Mouse (Mus musculus) thymus, postnatal 25 days (tissue): ENCODE data around the gene Prcp.
"Not testable (repeated sequence)": the region's sequence is repeated elsewhere in the genome, so short reads cannot be mapped to it uniquely, and the experiment has no call there.

Experiments used
- DNase-seq: peaks from one replicate; pipeline ENCODE4 v3.0.0; 2022

Gene Prcp

DNA sequence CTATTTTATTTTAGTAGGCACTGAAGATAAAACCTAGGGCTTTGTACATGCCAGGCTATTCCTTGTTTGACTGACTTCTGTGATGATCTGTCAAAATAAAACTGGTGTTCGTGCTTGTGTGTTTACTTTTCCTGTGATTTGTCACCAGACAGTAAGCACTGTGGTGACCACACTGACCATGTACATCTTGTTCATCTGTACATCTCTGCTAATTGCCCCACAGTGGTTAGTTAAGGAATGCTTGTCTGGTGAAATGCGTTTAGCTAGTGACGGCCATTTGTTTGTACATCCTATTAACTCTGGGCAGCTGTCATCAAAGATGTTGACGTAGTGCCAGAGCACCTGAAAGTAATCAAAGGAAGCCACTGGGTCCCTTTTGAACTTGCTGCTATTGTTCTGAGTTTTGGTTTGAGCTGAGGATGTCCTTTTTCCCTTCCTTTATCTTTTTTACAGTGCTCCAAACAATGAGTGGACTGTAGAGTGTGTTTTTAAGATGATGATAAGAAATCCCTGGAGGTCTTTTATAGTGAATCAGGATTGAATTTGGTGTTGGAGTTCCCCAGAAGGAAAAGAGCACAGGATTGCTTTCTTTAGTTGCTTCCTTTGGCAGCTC, 16.5 kb downstream of the Prcp start:
- no peak for DNase-seq

DNA sequence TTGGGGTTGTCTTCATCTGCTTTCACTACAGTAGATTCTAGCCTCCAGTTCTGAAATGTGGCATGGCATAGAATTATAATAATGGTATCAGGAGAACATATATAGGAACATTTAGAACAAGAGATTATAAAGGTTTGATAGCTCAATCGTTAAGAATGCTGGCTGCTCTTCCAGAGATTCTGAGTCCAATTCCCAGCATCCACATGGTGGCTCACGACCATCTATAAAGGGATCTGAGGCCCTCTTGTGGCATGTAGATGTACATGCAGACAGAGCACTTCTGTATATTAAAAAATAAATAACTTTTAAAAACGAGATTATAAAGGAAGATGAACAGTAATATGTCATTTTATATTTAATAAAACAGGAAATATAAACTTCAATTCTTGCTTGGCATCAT, 19.2 kb downstream of the Prcp start:
- DNase-seq = no peak

DNA sequence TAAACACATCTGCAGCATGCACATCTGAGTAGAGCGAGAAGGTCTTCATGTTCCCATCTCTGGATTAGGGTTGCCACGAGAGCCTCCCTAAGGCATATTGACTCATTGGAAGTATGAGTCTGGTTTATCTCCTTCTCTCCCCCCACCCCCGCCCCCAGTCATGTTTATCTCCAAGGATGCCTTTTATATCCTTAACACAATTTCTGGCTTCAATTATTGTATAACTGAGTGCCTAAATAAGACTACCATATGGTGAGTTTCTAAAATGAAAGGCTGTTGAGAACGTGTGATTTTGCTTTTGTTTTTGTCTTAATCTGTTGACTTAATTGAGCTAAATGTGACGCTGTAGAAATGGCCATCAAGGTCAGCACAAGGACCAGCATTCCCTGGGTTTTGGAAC, 21.8 kb downstream of the Prcp start:
- DNase-seq = no peak

DNA sequence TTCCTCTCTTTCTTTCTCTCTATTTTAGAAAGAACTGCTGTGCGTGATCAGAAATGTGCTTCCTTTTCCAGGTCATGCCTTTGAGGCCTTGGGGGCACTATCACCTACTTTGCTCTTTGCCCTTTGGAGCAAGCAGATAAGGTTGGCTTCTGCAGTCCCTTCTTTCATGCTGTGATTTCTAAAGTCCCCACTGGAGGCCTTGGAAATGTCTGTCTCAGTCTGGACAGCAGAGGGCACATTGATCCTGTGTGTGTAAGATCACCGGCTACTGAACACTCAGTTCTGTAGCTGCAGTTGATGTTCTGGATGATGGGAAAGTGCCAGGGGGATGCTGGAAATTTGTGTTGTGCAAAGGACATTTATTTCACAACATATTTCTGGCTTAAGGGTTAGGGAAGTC, 22.8 kb downstream of the Prcp start:
- no peak for DNase-seq

DNA sequence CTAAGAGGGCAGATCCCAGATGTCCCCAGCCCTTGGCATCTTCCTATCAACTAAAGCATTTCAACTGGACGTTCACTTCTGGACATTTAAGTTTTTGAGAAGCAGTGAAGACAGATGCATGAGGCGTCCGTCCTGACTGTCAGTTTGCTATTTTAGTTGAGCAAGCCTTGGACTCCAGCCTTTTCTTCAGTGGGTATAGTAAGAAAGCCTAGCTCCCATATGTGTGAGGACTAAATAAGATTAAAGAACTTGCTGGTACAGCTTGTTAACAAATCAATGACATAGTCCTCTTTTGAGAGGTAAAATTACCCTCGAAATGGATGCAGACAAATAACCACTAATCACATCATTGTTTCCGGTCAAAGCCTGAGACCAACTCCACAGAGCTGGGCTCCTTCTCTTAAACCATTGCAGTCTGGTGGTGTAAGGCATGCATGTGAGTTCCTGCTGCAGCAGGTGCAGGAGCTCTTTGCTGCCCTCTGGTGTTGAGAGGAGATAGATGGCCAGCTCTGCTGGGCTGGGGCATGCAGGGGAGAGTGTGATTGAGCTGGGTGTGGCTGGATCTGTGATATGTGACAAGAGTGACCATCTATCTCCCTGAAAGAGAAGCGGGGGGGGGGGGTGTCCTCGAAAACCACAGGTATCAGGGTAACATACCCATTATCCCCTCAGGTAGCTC, 29.2 kb downstream of the Prcp start:
- peak; percentile 66 for DNase-seq

DNA sequence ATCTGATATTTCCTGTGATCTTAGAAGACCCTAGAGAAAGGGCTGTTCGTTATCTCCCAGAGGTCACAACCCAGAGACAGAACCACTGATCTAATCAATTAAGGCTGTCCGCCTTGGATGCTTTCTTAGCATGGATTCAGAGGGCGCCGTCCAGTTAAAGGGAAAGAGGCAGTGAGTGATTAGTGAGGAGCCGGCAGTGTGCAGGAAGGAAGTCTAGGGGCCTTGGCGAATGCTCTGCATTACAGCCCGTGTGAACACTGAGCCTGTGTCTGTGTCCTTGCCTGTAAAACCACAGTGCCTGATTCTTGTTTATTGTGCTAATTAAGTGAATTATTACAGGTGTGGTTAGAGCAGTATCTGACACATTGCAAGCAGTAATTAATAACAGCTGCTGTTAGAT, 30.0 kb downstream of the Prcp start:
- not testable (repeated sequence) for DNase-seq

DNA sequence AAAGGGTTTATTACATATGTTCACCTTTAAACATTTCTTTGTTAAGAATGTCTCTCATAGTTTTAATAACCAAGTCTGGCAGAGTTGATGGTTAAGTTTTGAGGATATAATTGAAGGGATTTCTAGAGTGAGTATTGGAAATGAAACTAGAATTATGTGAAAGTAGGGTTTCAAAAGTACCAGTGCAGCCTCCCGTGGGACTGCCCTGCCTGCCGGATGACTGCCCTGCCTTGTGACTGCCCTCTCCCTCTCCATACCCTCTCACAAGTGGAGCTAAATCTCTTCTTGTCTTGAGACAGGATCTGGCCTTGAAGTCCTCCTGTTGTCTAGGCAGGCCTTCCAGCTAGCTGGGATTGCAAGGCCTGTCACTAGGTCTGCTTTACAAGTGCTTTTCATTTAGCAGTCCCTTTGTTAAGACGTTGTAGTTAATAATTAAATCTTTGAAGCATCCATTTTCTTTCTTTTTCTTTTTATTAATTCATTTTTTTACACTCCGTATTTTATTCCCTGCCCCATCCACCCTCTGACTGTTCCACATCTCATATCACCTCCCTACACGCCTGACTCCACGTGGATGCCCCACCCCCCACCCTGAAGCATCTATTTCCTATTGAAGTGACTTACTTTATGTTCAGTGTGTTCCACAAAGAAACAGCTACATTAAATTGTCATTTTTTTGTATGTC, 46.0 kb downstream of the Prcp start:
- DNase-seq = no peak

DNA sequence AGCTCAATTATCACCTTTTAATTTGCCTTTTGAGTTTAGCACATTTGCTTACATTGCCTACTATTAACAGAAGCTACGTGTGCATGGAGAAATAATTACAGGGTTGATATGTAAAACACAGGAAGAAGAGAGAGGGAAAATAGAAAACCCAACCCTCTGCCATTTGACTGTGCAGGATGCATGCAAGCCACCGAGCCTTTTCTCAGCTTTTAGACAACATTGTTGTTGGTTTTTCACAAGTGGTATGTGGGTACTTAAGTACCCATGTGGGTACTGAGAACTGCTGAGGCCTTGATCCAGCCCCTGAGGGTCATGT, 46.5 kb downstream of the Prcp start:
- DNase-seq = no peak

DNA sequence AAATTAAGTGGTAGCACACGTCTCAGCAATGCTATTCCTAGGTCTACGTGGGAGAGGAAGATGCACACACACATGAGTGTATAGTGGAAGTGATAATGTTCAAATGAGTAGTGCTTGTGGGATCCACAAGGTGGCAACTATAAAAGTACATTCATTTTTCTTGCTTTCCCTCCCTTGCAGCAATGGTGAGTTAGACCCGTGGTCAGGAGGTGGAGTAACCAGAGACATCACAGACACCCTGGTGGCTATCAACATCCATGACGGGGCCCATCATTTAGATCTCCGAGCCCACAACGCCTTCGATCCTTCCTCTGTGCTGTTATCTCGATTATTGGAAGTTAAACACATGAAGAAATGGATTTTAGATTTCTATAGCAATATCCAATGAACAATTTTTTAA, 58.5 kb downstream of the Prcp start:
- DNase-seq = no peak

DNA sequence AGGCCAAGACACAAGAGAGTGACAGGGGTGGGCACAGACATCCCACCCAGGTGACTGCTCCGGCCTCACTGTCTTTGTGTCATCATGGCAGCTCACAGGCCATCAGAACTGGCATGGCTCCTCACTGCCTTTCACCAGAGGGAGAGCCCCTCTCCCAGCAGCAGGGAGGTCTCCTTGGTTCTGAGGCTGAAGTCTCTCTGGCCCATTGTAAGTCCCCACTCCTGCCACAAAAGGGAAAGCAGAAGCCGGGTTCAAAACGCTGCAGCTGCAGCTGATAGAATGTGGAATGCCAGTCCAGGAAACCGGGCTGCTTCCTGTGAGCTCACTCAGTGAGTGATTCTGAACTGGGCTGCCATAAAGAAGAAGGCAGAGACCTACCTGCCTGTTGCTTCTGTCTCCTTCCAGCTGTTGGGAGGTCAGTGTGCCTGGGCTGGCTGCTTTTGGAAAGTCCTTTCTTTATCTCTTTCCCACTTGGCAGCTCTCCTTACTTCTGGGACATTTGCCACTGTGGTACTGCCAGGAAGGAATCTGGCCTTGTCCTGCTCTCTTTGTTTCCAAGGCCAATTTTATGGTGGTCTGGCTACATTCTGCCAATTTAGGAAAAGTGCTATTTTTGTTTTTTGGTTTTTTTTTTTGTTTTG, 59.2 kb downstream of the Prcp start:
- DNase-seq = not testable (repeated sequence)

DNA sequence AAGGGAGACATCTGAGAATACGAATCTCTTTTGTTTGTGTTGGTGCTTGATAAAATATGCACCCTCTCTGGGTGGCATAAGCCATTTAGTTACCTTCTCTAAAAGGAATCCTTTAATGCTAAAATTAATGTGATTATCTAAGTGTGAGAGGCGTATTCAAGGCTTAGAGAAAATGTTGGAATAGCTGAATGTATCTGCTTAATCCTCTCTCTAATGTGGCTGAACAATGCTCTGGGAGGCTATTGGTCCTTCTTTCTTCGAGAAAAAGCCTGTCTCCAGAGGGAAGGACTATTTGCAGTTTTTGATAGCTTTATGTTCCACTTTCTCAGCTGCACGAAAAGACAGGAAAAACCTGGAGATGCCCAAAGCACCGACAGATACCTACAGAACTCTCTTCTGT, 62.5 kb downstream of the Prcp start:
- DNase-seq = no peak

DNA sequence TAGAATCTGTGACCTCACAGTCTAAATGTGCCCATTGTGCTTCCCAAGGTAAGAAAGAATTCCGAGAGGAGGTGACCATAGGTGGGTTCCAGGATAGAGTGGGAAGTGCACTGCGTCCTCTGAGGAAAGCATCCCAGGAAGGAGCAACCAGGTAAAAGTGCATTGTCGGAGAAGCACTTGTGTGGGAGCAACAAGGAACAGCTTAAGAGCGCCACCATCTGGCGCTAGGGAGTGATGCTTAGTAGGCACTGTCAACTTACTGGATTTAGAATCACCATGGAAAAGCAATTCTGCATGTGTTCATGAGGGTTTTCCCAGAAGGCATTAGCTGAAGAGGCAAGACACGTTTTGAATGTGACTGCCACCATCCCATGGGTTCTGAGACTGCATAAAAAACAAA, 63.7 kb downstream of the Prcp start:
- no peak for DNase-seq

DNA sequence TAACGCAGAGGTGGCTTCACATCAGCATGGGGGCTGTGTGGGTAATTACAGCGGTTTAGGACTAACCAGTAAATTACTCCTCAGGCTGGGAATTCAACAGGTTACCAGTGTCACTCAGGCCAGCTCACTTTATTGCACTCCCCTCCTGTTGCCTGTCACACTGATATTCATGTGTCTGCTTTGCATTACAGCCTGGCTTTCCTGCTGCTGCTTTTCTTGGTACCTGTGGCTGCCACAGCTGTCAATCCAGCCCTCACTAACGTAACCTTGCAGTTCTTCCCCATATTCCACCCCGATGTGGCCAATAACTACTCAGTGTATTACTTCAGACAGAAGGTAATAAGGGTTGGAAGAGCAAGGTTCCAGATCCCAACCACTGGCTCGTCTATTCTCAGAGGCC, 65.5 kb downstream of the Prcp start:
- no peak for DNase-seq

DNA sequence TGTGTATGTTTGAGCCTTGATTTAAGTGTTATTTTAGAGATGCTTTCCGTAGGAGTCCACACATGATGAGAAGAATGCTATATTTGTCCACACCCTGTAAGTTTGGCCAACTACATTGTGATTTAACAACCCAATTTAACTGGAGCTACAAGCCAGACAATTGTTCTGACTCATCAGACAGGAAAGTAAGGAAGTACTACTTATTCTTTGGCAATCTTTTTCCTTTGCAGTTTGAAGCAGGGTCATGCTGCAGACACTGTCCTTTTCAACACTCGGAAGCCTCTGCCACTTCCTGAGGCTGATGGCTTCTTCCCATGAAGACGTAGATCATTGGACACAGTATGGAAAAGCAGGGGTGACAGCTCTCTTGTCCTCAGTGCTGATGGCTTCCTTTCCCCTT, 76.5 kb downstream of the Prcp start:
- DNase-seq = no peak

DNA sequence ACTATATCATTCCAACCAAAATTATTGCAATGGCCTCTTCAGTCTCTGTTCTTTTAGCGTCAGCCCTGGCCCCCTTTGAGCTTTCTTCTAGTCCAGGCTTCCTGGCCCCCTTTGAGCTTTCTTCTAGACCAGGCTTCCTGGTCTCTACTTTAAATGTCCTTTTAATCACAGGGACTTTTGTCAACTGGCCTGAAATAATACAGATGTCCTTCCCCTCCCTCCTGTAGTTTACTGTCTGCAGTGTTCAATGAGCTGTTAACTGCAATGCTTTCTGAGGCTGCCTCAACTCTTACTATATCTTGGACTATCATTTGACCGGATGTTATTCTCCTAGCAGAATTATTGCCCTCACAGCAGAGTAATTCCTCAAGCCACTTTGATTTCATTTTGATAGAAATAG, 77.9 kb downstream of the Prcp start:
- no peak for DNase-seq

DNA sequence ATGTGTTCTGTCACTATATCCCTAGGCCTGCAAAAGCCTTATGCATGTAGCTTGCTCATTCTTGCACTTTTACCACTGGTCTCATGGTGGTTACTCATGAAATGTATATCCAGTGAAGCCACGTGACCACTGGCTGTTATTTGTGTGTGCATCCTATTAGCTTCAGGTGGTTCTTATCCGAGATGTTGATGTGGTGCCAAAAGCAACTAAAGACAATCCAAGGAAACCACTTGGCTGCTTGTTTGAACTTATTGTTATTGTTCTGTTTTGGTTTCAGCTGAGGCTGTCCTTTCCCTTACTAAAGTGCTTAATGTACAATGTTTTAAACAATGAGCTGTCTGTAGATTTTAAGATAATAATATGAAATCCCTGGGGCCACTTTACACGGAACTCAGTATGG, 85.5 kb downstream of the Prcp start:
- no peak for DNase-seq

DNA sequence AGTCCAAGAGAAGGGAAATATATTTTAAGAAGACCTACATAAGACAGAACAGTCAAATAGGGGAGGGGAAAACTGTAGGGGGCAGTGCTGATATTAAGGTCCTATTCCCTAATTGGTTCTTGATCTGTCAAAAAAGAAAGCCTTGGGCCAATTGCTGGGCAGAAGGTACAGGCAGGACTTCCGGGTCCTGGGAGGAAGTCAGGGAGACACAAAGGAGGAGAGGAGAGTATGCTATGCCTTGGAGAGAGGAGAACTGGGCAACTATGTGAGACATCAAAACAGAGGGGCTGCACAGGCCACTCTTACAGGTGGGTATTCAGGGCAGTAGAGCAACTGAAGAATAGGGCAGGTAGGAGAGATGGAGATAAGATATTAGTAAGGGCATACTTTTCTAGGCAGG, 87.6 kb downstream of the Prcp start:
- DNase-seq = no peak

DNA sequence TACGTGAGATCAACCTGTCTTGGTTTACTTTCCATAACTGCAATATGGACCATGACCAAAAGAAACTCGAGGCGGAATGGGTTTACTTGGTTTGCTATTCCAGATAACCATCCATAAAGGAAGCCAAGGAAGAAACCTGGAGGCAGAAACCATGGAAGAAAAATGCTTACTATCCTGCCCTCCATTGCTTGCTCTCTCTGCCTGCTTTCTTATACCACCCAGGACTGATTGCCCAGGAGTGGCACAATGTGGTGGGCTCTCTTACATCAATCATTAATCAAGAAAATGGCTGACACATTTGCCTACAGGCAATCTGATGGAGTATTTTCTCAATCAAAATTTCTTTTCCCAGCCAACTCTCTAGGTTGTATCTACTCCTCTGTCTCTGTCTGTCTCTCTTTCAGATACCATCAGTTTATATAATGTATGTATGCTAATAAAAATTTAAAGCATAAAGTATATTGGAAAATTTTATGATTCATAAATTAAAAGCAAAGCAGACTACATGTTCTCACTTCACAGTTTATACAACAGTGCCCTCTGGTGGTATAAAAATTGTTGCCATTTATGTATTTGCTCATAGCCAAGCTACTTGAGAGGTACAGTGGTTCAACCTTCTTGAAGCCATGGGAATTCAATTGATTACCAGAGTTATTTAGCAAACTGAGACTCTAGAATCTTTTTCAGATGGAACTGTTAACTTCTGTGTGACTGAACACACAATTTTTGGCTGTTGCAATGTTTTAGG, 90.7 kb downstream of the Prcp start:
- no peak for DNase-seq

DNA sequence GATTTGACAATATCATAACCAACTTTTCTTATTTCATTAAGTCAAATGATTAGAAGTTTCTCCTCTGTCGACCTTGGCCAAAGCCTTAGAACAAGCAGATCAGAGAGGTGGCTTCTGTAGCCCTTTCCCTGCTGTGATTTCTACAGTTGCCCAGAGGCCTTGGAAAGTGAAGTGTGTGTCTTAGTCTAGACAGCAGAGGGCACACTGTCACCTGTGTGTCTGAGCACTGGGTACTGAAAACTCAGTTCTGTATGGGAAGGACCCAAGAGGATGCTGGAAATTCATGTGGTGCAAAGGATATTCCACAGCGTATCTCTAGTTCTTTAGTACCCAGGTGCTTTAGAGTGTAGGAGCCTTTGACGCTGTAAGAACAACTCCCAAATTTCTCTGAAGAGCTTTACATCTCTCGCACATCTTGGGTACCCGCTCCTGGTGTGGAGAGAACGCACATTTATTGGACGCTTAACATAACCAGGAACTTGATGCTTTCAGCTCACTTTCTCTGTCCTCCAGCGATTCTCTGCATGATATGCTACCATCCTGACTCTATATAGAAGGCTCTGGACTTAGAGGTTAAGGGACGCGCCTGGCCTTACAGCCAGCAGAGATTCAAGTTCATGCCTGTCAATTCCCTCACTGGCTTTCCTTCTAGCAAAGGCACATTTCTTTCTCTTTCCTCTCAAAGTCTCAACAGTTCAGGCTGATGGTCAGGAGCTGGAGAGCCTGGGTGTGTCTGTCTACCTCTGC, 93.3 kb downstream of the Prcp start:
- no peak for DNase-seq

DNA sequence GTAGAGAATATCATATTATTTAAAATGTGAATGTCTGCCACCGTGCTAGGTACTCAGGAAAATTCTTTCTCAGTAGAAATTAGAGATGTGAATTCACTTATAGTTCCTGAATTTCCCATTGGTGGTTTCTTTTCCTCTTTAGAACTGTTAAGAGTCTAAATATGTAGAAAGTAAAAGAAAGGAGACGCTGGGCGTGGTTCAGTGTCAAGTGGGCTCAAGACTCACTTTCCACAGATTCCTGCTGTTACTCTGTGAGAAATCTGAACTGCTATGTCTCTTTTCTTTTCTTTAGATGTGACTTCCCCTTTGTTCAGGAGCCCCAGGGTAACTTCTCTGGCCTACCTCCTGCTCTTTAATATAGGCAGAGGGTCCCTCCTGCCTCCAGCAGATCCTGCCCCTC, 103.2 kb downstream of the Prcp start:
- DNase-seq = no peak

DNA sequence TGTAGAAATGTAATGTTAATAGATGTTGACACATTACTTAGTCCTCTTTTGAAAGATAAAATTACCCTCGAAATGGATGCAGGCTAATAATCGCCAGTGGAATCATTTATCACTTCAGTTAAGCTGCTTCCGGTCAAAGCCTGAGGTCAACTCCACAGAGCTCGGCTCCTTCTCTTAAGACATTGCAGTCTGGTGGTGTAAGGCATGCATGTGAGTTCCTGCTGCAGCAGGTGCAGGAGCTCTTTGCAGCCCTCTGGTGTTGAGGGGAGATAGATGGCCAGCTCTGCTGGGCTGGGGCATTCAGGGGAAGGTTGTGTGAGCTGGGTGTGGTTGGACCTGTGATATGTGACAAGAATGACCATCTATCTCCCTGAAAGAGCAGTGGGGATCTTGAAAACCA, 104.0 kb downstream of the Prcp start:
- no peak for DNase-seq

DNA sequence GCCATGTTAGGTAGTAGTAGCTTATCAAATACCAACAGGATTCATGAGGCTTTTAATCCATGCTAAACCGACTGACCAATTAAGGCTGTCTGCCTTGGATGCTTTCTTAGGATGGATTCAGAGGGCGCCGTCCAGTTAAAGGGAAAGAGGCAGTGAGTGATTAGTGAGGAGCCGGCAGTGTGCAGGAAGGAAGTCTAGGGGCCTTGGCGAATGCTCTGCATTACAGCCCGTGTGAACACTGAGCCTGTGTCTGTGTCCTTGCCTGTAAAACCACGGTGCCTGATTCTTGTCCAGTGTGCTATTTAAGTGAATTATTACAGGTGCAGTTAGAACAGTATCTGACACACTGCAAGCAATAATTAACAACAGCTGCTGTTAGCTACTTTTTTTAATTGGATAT, 104.5 kb downstream of the Prcp start:
- DNase-seq = not testable (repeated sequence)

DNA sequence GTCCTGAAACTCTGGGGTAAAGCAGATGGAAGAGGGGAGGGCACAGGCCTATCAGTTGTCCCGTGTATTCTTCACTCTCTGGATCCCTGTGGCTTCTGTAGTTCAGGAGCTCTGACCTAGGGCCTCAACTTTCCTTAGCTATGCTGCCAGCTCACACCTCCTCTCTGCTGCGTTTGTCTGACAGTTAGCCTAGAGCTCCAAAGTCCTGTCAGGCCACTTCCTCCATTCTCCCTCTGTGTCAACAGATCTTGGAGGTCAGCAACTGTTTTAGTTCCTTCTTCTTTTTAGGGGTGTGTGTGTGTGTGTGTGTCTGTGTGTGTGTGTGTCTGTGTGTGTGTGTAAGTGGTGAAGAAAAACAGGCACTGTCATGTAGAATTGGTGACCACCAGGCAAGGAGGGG, 106.5 kb downstream of the Prcp start:
- DNase-seq = no peak
